Mouse (Mus musculus): ENCODE results near the gene Was.
"Not testable (repeated sequence)": the region's sequence is repeated elsewhere in the genome, so short reads cannot be mapped to it uniquely, and the experiment has no call there.

Gene Was

GRCm38 (mm10) chrX:8090346-8090953 is at the start of gene Was:
Gene Was, minus strand, starts transcription at chrX:8090498.
- DNase-seq (ENCODE audit: low read depth, low spot score), result no peak

- peak; percentile 24 for DNase-seq (ENCODE audit: low read depth, low spot score)
Measured at GRCm38 (mm10) chrX:8139480-8139879, 49.2 kb upstream of the Was start.

GRCm38 (mm10) chrX:8135886-8136285 is 45.6 kb upstream of the Was start:
- peak; percentile 15 for DNase-seq (ENCODE audit: low read depth, low spot score)

GRCm38 (mm10) chrX:8132017-8132976 is 42.0 kb upstream of the Was start, which contains the start of gene Wdr13:
Gene Wdr13, minus strand, starts transcription at chrX:8132892.
- peak; percentile 94 for DNase-seq (ENCODE audit: low read depth, low spot score)

DNA sequence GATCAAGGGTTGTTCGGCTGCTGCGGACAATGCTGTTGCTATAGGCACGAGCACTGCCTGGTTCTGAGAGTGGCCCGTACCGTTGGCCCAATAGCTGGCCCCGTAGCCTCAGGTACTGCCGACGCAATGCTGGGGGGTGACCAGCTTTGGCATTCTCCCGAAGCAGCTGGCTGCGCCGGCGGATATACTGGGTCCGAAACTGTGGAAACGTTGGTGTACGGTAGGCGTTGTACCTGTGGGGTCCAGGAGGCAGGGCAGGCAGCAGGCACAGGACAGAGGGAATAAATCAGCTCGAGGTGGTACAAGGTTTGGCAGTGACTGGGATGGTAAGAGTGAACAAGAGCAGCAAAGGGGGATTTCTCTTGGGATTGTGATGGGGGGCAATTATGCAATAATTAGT is 41.1 kb upstream of the Was start:
- DNase-seq (ENCODE audit: low read depth, low spot score), result no peak

- DNase-seq (ENCODE audit: low read depth, low spot score), result peak; percentile 60
Measured at GRCm38 (mm10) chrX:8125235-8125634, 34.9 kb upstream of the Was start.

DNA sequence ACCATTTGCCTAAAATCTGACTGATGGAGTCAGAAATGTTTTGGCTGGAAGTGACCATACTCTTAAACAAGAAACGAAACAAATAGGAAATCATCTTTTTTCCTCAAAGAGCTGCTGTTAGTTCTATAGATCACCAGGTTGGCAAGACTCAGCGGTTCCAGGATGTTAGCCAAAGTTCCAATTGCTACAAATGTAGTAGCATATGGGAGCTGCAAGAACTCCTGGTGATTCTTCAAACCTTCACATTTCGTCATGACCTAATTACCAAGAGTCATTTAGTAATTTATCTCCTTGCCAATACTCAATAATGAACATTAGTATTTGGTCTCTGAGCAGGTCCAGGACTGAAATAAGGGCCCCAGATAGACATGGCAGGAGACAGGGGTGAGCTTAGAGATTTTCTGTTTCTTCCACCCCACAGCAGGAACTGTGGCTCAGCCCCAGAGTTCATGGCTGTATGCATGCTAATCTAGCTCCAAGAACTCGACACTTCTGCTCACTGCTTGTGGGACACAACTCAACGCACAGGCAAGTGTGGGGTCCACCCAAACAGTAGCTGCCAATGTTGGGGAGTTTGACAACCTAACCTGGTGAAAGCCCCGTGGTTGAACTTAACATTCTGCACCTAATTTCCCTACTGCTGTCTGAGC is 33.6 kb upstream of the Was start:
- no peak for DNase-seq (ENCODE audit: low read depth, low spot score)

DNA sequence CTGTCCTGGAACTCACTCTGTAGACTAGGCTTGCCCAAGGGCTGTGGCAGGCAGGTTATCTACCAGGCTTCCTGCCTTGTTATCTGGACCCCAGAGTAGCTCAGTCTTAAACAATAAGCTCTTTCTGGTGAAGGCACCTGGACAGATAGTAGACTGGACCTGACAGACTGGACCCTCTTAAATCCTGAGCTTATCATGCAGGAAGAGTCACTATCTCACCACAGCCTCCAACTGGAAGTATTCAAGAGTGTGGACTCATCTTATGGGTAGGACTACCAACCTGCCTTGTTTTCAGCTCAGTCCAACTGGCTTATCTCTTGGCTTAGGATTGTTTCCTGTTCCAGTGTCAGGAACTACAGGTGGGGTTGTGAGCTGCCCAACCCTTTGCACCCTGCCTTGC is 27.0 kb upstream of the Was start:
- no peak for DNase-seq (ENCODE audit: low read depth, low spot score)

- DNase-seq (ENCODE audit: low read depth, low spot score), result no peak
Measured at GRCm38 (mm10) chrX:8115275-8115674, 25.0 kb upstream of the Was start.

- DNase-seq (ENCODE audit: low read depth, low spot score), result no peak
Measured at GRCm38 (mm10) chrX:8105019-8105418, 14.7 kb upstream of the Was start.

DNA sequence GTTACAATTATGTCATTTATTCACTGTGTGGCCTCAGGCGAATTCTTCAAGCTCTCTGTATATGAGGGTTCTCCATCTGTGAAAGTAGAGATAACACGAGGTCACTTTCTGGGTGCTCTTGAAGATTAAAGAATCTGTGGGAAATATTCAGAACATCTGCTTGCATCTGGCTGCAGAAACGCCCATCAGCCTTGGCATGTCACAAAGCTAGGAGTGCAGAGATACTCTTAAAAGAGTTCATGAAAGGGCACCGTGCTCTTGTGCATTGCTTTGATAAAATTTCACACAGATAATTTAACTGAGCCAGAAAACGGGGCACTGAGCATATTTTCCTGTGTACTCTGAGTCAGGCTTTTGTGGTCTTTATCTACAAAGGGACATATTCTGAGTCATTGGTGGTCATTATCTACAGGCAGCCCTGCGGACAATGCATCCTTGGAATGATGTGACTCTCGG is 11.9 kb upstream of the Was start:
- no peak for DNase-seq (ENCODE audit: low read depth, low spot score)

GRCm38 (mm10) chrX:8101017-8101416 is 10.7 kb upstream of the Was start:
- DNase-seq (ENCODE audit: low read depth, low spot score), result peak; percentile 88

GRCm38 (mm10) chrX:8099435-8099834 is 9.1 kb upstream of the Was start:
- DNase-seq (ENCODE audit: low read depth, low spot score), result no peak

- DNase-seq (ENCODE audit: low read depth, low spot score), result peak; percentile 97
Measured at GRCm38 (mm10) chrX:8096787-8097242, 6.5 kb upstream of the Was start.

DNA sequence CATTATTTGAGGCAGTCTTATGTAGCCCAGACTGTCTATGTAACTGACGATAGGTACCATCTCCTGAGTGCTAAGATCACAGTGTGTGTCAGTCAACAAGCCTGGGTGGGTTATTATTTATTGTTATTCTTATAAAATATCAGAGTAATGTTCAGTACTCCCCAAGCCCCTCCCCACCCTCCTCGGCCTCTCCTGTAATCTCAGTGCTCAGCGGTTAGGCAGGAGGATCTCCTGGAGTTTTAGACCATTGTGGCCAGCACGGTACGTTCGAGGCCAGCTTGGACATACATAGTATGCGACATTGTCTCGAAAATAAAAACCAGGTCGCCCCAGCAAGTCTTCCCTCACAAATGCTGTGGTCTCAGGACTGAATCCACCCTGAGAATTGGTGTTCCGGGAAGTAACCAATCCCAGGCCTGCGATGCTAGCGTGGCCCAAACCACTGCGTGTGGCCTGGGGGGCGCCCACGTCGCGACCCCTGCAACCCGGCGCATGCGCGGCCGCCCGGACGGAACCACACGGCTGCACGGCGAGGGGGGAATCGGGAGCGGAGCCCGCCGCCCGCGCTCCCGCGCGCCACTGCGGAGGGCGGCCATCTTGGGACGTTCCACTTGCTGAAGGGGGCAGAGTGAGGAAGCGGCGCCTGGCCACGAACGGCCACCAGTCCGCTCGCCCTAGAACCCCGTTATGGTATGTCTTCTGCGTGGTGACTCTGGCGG is 5.9 kb upstream of the Was start:
- DNase-seq (ENCODE audit: low read depth, low spot score), result not testable (repeated sequence)

- no peak for DNase-seq (ENCODE audit: low read depth, low spot score)
Measured at GRCm38 (mm10) chrX:8095546-8095945, 5.2 kb upstream of the Was start.

GRCm38 (mm10) chrX:8090954-8091347 is 653 bp upstream of the Was start:
- not testable (repeated sequence) for DNase-seq (ENCODE audit: low read depth, low spot score)

- no peak for DNase-seq (ENCODE audit: low read depth, low spot score)
Measured at GRCm38 (mm10) chrX:8089746-8090145, 552 bp downstream of the Was start.

- no peak for DNase-seq (ENCODE audit: low read depth, low spot score)
Measured at GRCm38 (mm10) chrX:8085611-8086010, 4.7 kb downstream of the Was start.

DNA sequence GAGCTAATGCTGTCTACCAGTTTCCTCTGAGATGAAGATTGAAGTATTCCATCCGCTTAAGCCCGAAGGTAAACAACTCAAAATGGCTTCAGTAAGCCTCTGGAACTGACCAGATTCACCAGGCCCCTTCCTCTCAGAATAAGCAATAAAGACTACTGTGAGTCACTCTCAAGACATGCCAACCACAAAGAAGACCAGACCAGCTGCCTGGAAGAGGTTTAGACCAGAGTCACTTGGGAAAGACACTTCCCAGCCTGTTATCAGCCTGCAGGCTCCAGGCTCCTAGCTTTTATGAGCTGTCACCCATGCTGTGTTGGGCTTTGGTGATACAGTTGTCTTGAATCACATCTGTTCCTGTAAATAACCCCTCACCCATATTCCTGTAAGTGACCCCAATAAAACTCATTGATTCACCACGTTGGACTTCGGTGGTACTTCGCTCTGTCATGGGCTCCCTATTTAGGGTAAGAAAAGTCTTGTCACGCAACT is 5.5 kb downstream of the Was start:
- no peak for DNase-seq (ENCODE audit: low read depth, low spot score)

GRCm38 (mm10) chrX:8075104-8075503 is 15.2 kb downstream of the Was start:
- DNase-seq (ENCODE audit: low read depth, low spot score), result no peak
